Mouse (Mus musculus): ENCODE results near the gene Pp2d1.

- no peak for TF ChIP-seq CTCF (IDR thresholded peaks at IDR 0.05; ENCODE audit: low read depth, low read length)
- TF ChIP-seq POLR2A (IDR thresholded peaks at IDR 0.05; ENCODE audit: borderline replicate concordance, low read depth, low read length) = no peak; the same call in 1 of the 2 replicates
Observed at GRCm38 (mm10) chr17:53566919-53567345, 27.7 kb upstream of the Pp2d1 start.
